Mouse (Mus musculus): ENCODE data around the gene Gchfr. TPM values are rescaled to one million over a fixed set of nuclear protein-coding genes. Genes with fewer than 3 reads are reported as not detected.

Gchfr gene
- polyA plus RNA-seq, 1 experiment, result 2.2 TPM

DNA sequence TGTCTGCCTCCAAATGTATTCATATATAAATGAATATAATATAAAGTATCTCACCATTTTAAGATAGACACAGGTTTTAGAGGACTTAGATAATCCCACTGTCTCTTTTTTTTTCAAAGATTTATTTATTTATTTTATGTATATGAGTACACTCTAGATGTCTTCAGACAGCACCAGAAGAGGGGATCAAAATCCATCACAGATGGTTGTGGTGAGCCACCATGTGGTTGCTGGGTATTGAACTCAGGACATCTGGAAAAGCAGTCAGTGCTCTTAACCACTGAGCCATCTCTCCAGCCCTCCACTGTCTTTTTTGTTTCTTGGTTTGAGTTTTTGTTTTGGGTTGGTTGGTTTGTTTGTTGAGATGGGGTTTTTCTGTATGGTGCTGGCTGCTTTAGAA lies 9.7 kb upstream of the Gchfr start:
- Histone ChIP-seq H3K9ac (ENCODE audit: low read depth, poor library complexity, severe bottlenecking) (no peak overlapping the region), H3K9me3 (replicated peaks; ENCODE audit: control insufficient read depth, insufficient read depth, low read length, poor library complexity, severe bottlenecking) (no peaks in the 10 kb centered on the region), H3K36me3 (ENCODE audit: control insufficient read depth, insufficient read depth, low read length, poor library complexity, severe bottlenecking) (no peaks in the 10 kb centered on the region; the same call in 1 of the 2 replicates), H3K27me3 (ENCODE audit: control insufficient read depth, insufficient read depth, low read length, poor library complexity, severe bottlenecking) (no peaks in the 10 kb centered on the region), H3K4me3 (ENCODE audit: low read depth, low read length) (no peak overlapping the region), H3K27ac (ENCODE audit: insufficient read depth, low read length) (no peak overlapping the region), H3K4me1 (ENCODE audit: control insufficient read depth, insufficient read depth, low read length) (peaks cover 2% of the 10 kb centered on the region)
- no peak for TF ChIP-seq POLR2A (IDR thresholded peaks at IDR 0.05; ENCODE audit: insufficient read depth, low read length)
- no peak for TF ChIP-seq CTCF (IDR thresholded peaks at IDR 0.05; ENCODE audit: low read depth, low read length)

GRCm38 (mm10) chr2:119161247-119161646 lies 6.3 kb upstream of the Gchfr start:
- H3K27me3 ChIP-seq (ENCODE audit: control insufficient read depth, insufficient read depth, low read length, poor library complexity, severe bottlenecking), result no peaks in the 10 kb centered on the region

GRCm38 (mm10) chr2:119163135-119163534 lies 4.4 kb upstream of the Gchfr start:
- Histone ChIP-seq H3K9me3 (replicated peaks; ENCODE audit: control insufficient read depth, insufficient read depth, low read length, poor library complexity, severe bottlenecking) (no peaks in the 10 kb centered on the region), H3K4me3 (ENCODE audit: low read depth, low read length) (no peak overlapping the region), H3K27ac (ENCODE audit: insufficient read depth, low read length) (no peak overlapping the region), H3K27me3 (ENCODE audit: control insufficient read depth, insufficient read depth, low read length, poor library complexity, severe bottlenecking) (no peaks in the 10 kb centered on the region), H3K4me1 (ENCODE audit: control insufficient read depth, insufficient read depth, low read length) (peaks cover 2% of the 10 kb centered on the region), H3K36me3 (ENCODE audit: control insufficient read depth, insufficient read depth, low read length, poor library complexity, severe bottlenecking) (no peaks in the 10 kb centered on the region), H3K9ac (ENCODE audit: low read depth, poor library complexity, severe bottlenecking) (no peak overlapping the region)
- TF ChIP-seq CTCF (IDR thresholded peaks at IDR 0.05; ENCODE audit: low read depth, low read length) (no peak), POLR2A (IDR thresholded peaks at IDR 0.05; ENCODE audit: insufficient read depth, low read length) (no peak), EP300 (IDR thresholded peaks at IDR 0.05; ENCODE audit: insufficient read depth, low read depth, low read length) (no peak)

More at GRCm38 (mm10) chr2:119161247-119161646, 6.3 kb upstream of the Gchfr start:
- H3K9ac ChIP-seq (ENCODE audit: low read depth, poor library complexity, severe bottlenecking), result no peak overlapping the region
- H3K27ac ChIP-seq (ENCODE audit: insufficient read depth, low read length), result no peak overlapping the region
- H3K4me1 ChIP-seq (ENCODE audit: control insufficient read depth, insufficient read depth, low read length), result peaks cover 2% of the 10 kb centered on the region
- no peaks in the 10 kb centered on the region for H3K9me3 ChIP-seq (replicated peaks; ENCODE audit: control insufficient read depth, insufficient read depth, low read length, poor library complexity, severe bottlenecking)
- TF ChIP-seq CTCF (IDR thresholded peaks at IDR 0.05; ENCODE audit: low read depth, low read length) (no peak), EP300 (IDR thresholded peaks at IDR 0.05; ENCODE audit: insufficient read depth, low read depth, low read length) (no peak), POLR2A (IDR thresholded peaks at IDR 0.05; ENCODE audit: insufficient read depth, low read length) (no peak)
- H3K4me3 ChIP-seq (ENCODE audit: low read depth, low read length), result no peak overlapping the region
- no peaks in the 10 kb centered on the region for H3K36me3 ChIP-seq (ENCODE audit: control insufficient read depth, insufficient read depth, low read length, poor library complexity, severe bottlenecking)

- Histone ChIP-seq H3K27me3 (ENCODE audit: control insufficient read depth, insufficient read depth, low read length, poor library complexity, severe bottlenecking) (no peaks in the 10 kb centered on the region), H3K9me3 (replicated peaks; ENCODE audit: control insufficient read depth, insufficient read depth, low read length, poor library complexity, severe bottlenecking) (no peaks in the 10 kb centered on the region), H3K27ac (ENCODE audit: insufficient read depth, low read length) (no peak overlapping the region), H3K4me1 (ENCODE audit: control insufficient read depth, insufficient read depth, low read length) (peaks cover 2% of the 10 kb centered on the region), H3K4me3 (ENCODE audit: low read depth, low read length) (no peak overlapping the region), H3K36me3 (ENCODE audit: control insufficient read depth, insufficient read depth, low read length, poor library complexity, severe bottlenecking) (no peaks in the 10 kb centered on the region), H3K9ac (ENCODE audit: low read depth, poor library complexity, severe bottlenecking) (no peak overlapping the region)
- TF ChIP-seq EP300 (IDR thresholded peaks at IDR 0.05; ENCODE audit: insufficient read depth, low read depth, low read length) (no peak), POLR2A (IDR thresholded peaks at IDR 0.05; ENCODE audit: insufficient read depth, low read length) (no peak), CTCF (IDR thresholded peaks at IDR 0.05; ENCODE audit: low read depth, low read length) (no peak)
Observed at GRCm38 (mm10) chr2:119163999-119164398, 3.6 kb upstream of the Gchfr start.

DNA sequence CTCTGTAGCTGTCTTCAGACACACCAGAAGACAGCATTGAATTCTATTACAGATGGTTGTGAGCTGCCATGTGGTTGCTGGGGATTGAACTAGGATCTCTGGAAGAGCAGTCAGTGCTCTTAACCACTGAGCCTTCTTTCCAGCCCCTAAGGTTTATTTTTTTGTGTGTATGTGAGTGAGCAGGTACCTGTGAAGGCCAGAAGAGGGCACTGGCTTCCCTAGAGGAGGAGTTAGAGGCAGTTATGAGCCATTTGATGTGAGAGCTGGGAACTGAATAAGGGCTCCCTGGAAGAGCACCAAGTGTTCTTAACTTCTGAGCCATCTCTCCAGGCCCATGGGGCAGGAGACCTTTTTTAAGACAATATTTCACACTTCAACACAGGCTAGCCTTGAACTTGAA lies 2.2 kb upstream of the Gchfr start:
- no peak overlapping the region for H3K4me3 ChIP-seq (ENCODE audit: low read depth, low read length)
- TF ChIP-seq POLR2A (IDR thresholded peaks at IDR 0.05; ENCODE audit: insufficient read depth, low read length) (no peak), EP300 (IDR thresholded peaks at IDR 0.05; ENCODE audit: insufficient read depth, low read depth, low read length) (no peak), CTCF (IDR thresholded peaks at IDR 0.05; ENCODE audit: low read depth, low read length) (no peak)
- H3K36me3 ChIP-seq (ENCODE audit: control insufficient read depth, insufficient read depth, low read length, poor library complexity, severe bottlenecking), result no peaks in the 10 kb centered on the region
- no peak overlapping the region for H3K9ac ChIP-seq (ENCODE audit: low read depth, poor library complexity, severe bottlenecking)
- H3K27ac ChIP-seq (ENCODE audit: insufficient read depth, low read length), result no peak overlapping the region
- H3K27me3 ChIP-seq (ENCODE audit: control insufficient read depth, insufficient read depth, low read length, poor library complexity, severe bottlenecking), result no peaks in the 10 kb centered on the region
- peaks cover 2% of the 10 kb centered on the region for H3K4me1 ChIP-seq (ENCODE audit: control insufficient read depth, insufficient read depth, low read length)
- no peaks in the 10 kb centered on the region for H3K9me3 ChIP-seq (replicated peaks; ENCODE audit: control insufficient read depth, insufficient read depth, low read length, poor library complexity, severe bottlenecking)

DNA sequence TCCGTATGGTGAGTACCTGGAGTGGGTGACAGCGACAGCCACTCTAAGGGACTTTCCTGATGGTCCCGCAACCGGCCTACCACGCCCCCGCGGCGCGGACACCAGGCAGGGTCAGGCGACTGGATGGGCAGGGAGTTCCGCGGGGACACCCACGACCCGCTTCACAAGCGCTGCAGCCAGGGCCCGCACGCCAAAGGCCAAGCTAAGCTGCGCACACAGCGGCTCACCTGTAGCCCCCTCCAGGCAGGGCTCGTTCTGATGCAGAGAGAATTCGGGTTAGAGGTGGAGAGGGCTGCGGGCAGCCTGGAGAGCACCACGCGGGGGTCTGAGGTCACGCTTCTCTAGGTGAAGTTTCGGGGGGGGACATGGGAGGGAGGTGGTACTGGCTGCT lies 288 bp downstream of the Gchfr start:
- H3K4me1 ChIP-seq (ENCODE audit: control insufficient read depth, insufficient read depth, low read length), result no peaks in the 10 kb centered on the region
- H3K4me3 ChIP-seq (ENCODE audit: low read depth, low read length), result peak overlapping the region; percentile 64
- peak overlapping the region; percentile 26 for H3K9ac ChIP-seq (ENCODE audit: low read depth, poor library complexity, severe bottlenecking)
- no peaks in the 10 kb centered on the region for H3K36me3 ChIP-seq (ENCODE audit: control insufficient read depth, insufficient read depth, low read length, poor library complexity, severe bottlenecking)
- no peak overlapping the region for H3K27ac ChIP-seq (ENCODE audit: insufficient read depth, low read length)
- TF ChIP-seq EP300 (IDR thresholded peaks at IDR 0.05; ENCODE audit: insufficient read depth, low read depth, low read length) (no peak), CTCF (IDR thresholded peaks at IDR 0.05; ENCODE audit: low read depth, low read length) (no peak), POLR2A (IDR thresholded peaks at IDR 0.05; ENCODE audit: insufficient read depth, low read length) (no peak)
- no peaks in the 10 kb centered on the region for H3K27me3 ChIP-seq (ENCODE audit: control insufficient read depth, insufficient read depth, low read length, poor library complexity, severe bottlenecking)
- no peaks in the 10 kb centered on the region for H3K9me3 ChIP-seq (replicated peaks; ENCODE audit: control insufficient read depth, insufficient read depth, low read length, poor library complexity, severe bottlenecking)

Data from ES-Bruce4 (cell line).